Mouse (Mus musculus): ENCODE results near the gene Txn2.

The Txn2 gene

GRCm38 (mm10) chr15:77912048-77912447 lies 16.8 kb downstream of the Txn2 start:
- intact Hi-C loops (cut with DNase I): no loop called here

GRCm38 (mm10) chr15:77911065-77911464 lies 17.7 kb downstream of the Txn2 start:
- intact Hi-C loops (cut with DNase I): no loop called here

- intact Hi-C loops (cut with DNase I): loop anchor here (5.0 kb wide), 1 partner anchor 61 kb away; no protein-coding TSS in a partner anchor
These were observed 20.9 kb downstream of the Txn2 start for GRCm38 (mm10) chr15:77907646-77908518.

- intact Hi-C loops (cut with DNase I): loop anchor here (5.0 kb wide), 1 partner anchor 59 kb away; no protein-coding TSS in a partner anchor
These were observed 22.3 kb downstream of the Txn2 start for GRCm38 (mm10) chr15:77906545-77906944.

GRCm38 (mm10) chr15:77906081-77906480 lies 22.7 kb downstream of the Txn2 start:
- intact Hi-C loops (cut with DNase I): loop anchor here (5.0 kb wide), 1 partner anchor 59 kb away; no protein-coding TSS in a partner anchor

- intact Hi-C loops (cut with DNase I): loop anchor here (5.0 kb wide), 1 partner anchor 58 kb away; no protein-coding TSS in a partner anchor
These were observed 23.4 kb downstream of the Txn2 start for GRCm38 (mm10) chr15:77905275-77905970.

- intact Hi-C loops (cut with DNase I): no loop called here
These were observed 24.4 kb downstream of the Txn2 start for GRCm38 (mm10) chr15:77904363-77904892.

GRCm38 (mm10) chr15:77903176-77903575 lies 25.6 kb downstream of the Txn2 start:
- intact Hi-C loops (cut with DNase I): no loop called here

GRCm38 (mm10) chr15:77894926-77895325 lies 33.9 kb downstream of the Txn2 start:
- intact Hi-C loops (cut with DNase I): no loop called here

- intact Hi-C loops (cut with DNase I): no loop called here
These were observed 35.5 kb downstream of the Txn2 start for GRCm38 (mm10) chr15:77893292-77893691.

- intact Hi-C loops (cut with DNase I): no loop called here
These were observed 36.4 kb downstream of the Txn2 start for GRCm38 (mm10) chr15:77892420-77892819.

GRCm38 (mm10) chr15:77891766-77892165 lies 37.0 kb downstream of the Txn2 start:
- intact Hi-C loops (cut with DNase I): no loop called here

- intact Hi-C loops (cut with DNase I): no loop called here
These were observed 38.9 kb downstream of the Txn2 start for GRCm38 (mm10) chr15:77889761-77890422.

GRCm38 (mm10) chr15:77888286-77888685 lies 40.5 kb downstream of the Txn2 start:
- intact Hi-C loops (cut with DNase I): no loop called here

GRCm38 (mm10) chr15:77887093-77887488 lies 41.7 kb downstream of the Txn2 start:
- intact Hi-C loops (cut with DNase I): no loop called here

GRCm38 (mm10) chr15:77886369-77887092 lies 42.3 kb downstream of the Txn2 start:
- intact Hi-C loops (cut with DNase I): no loop called here

GRCm38 (mm10) chr15:77885945-77886344 lies 42.9 kb downstream of the Txn2 start:
- intact Hi-C loops (cut with DNase I): no loop called here

- intact Hi-C loops (cut with DNase I): no loop called here
These were observed 43.6 kb downstream of the Txn2 start for GRCm38 (mm10) chr15:77885159-77885558.

GRCm38 (mm10) chr15:77883697-77884010 lies 45.2 kb downstream of the Txn2 start:
- intact Hi-C loops (cut with DNase I): no loop called here

- intact Hi-C loops (cut with DNase I): no loop called here
These were observed 45.8 kb downstream of the Txn2 start for GRCm38 (mm10) chr15:77882797-77883696.
